Mouse (Mus musculus) liver, embryonic 14.5 days (tissue): ENCODE results near the gene Gm16451. TPM values are rescaled to one million over a fixed set of nuclear protein-coding genes. Genes with fewer than 3 reads are reported as not detected.
"Not testable (repeated sequence)": the region's sequence is repeated elsewhere in the genome, so short reads cannot be mapped to it uniquely, and the experiment has no call there.

Experiments used
- ATAC-seq: fragments of 200-750 bp; cut with Nextera tagmentation; 2 replicates; pipeline ENCODE4 v1.8.0; 2017; ENCODE audit warnings: moderate number of reproducible peaks, mild to moderate bottlenecking, moderate library complexity; ENCODE audit not compliant: insufficient read depth
- DNase-seq, 3 experiments: peaks; one replicate each; pipeline ENCODE4 v3.0.0-alpha.2; 2012 to 2013; ENCODE audit warnings: low read depth in 3 of 3, low spot score in 3 of 3
- H3K27ac ChIP-seq: fragments of 300-500 bp; sonication (generic); 2 replicates; pipeline ENCODE4 v1.5.1; 2014; ENCODE audit warnings: moderate library complexity, mild to moderate bottlenecking, control low read depth, inconsistent platforms
- H3K27me3 ChIP-seq: fragments of 300-500 bp; sonication (generic); 2 replicates; pipeline ENCODE4 v1.6.1; 2014; ENCODE audit warnings: mild to moderate bottlenecking, low read length, moderate library complexity; ENCODE audit not compliant: control insufficient read depth, insufficient read depth
- H3K36me3 ChIP-seq: fragments of 300-500 bp; sonication (generic); replicated peaks from 2 replicates; pipeline ENCODE4 v1.6.1; 2014; ENCODE audit warnings: low read depth; ENCODE audit not compliant: control insufficient read depth, insufficient read depth
- H3K4me1 ChIP-seq, 2 experiments: fragments of 200-500 bp in 1 of 2; fragments of 300-500 bp in 1 of 2; sonication (generic) in 1 of 2; replicated peaks; 2 replicates each; pipeline ENCODE4 v1.6.1; 2012 to 2014; ENCODE audit warnings: antibody characterized with exemption in 1 of 2, inconsistent platforms in 1 of 2, low read length in 1 of 2; ENCODE audit not compliant: control insufficient read depth in 2 of 2, insufficient read depth in 2 of 2
- H3K4me2 ChIP-seq: fragments of 300-500 bp; sonication (generic); 2 replicates; pipeline ENCODE4 v1.6.1; 2014; ENCODE audit warnings: low read depth, mild to moderate bottlenecking, control low read depth, moderate library complexity
- H3K4me3 ChIP-seq, 2 experiments: fragments of 200-500 bp in 1 of 2; fragments of 300-500 bp in 1 of 2; sonication (generic) in 1 of 2; 2 replicates each; pipeline ENCODE4 v1.5.1; 2012 to 2014; ENCODE audit warnings: low read depth in 2 of 2, low read length in 2 of 2, mild to moderate bottlenecking in 2 of 2, control low read depth in 1 of 2, inconsistent platforms in 1 of 2, moderate library complexity in 1 of 2; ENCODE audit not compliant: insufficient read depth in 1 of 2
- H3K9ac ChIP-seq: fragments of 300-500 bp; sonication (generic); replicated peaks from 2 replicates; pipeline ENCODE4 v1.6.1; 2014; ENCODE audit warnings: mild to moderate bottlenecking, control low read depth, moderate library complexity
- H3K9me3 ChIP-seq: fragments of 300-500 bp; sonication (generic); 2 replicates; pipeline ENCODE4 v1.6.1; 2016; ENCODE audit warnings: low read length, mixed read lengths; ENCODE audit not compliant: control insufficient read depth
- WGBS: fragments of 180-500 bp; shearing (Covaris S2); extraction: QIAGEN DNeasy Blood & Tissue Kit; methylation state at CpG from one replicate; pipeline ENCODE4 v1.1.7; 2014; ENCODE audit not compliant: insufficient replicate concordance; 5-methylcytosine and 5-hydroxymethylcytosine counted together
- polyA plus RNA-seq, 2 experiments: library from polyadenylated mRNA; depleted of rRNA in 1 of 2; stranded (reverse) in 1 of 2; unstranded in 1 of 2; fragments of >200 nt; fragmentation: Nextera tagmentation in 1 of 2; extraction: Ambion mirVana in 1 of 2; gene quantifications; 2 replicates each; pipeline versions ENCODE4 v1.2.1 to v1.2.3; 2012 to 2014

The Gm16451 gene
- polyA plus RNA-seq (2012; rRNA removed) (not detected in 2 replicates), polyA plus RNA-seq (2014; fragmentation: Nextera tagmentation; extraction: Ambion mirVana) (not detected in 2 replicates)

GRCm38 (mm10) chr7:22118145-22118544, at the start of gene Gm16451:
TSS of gene Gm16451 (minus strand) at chr7:22118245.
- not testable (repeated sequence) for H3K9ac ChIP-seq, H3K4me2 ChIP-seq, H3K27ac ChIP-seq, ATAC-seq, H3K27me3 ChIP-seq, H3K4me3 ChIP-seq, H3K4me1 ChIP-seq, DNase-seq, H3K9me3 ChIP-seq, H3K36me3 ChIP-seq
- WGBS, result no CpG with 5 or more reads among the region's 2 CpGs

- H3K36me3 ChIP-seq, H3K4me2 ChIP-seq, H3K27ac ChIP-seq, H3K4me3 ChIP-seq, H3K9me3 ChIP-seq, H3K27me3 ChIP-seq, ATAC-seq, H3K9ac ChIP-seq, H3K4me1 ChIP-seq, DNase-seq: not testable (repeated sequence)
- no CpG with 5 or more reads among the region's 3 CpGs for WGBS
These were observed 45.9 kb upstream of the Gm16451 start, which contains the start of gene Vmn1r142 for GRCm38 (mm10) chr7:22163935-22164334. TSS of gene Vmn1r142 (minus strand) at chr7:22164035.

GRCm38 (mm10) chr7:22134641-22135040, 16.6 kb upstream of the Gm16451 start, which contains the start of gene Gm10666:
TSS of gene Gm10666 (minus strand) at chr7:22134741.
- not testable (repeated sequence) for H3K4me2 ChIP-seq, H3K4me1 ChIP-seq, H3K4me3 ChIP-seq, ATAC-seq, H3K27me3 ChIP-seq, H3K27ac ChIP-seq, H3K36me3 ChIP-seq, DNase-seq, H3K9me3 ChIP-seq, H3K9ac ChIP-seq
- whole genome bisulfite sequencing, result no CpG with 5 or more reads among the region's 5 CpGs

GRCm38 (mm10) chr7:22068757-22069156, 49.3 kb downstream of the Gm16451 start, which contains the start of gene Vmn1r139:
TSS of gene Vmn1r139 (plus strand) at chr7:22069057.
- DNase-seq, H3K4me1 ChIP-seq, H3K36me3 ChIP-seq, H3K4me3 ChIP-seq, H3K4me2 ChIP-seq, H3K27ac ChIP-seq, H3K27me3 ChIP-seq, H3K9me3 ChIP-seq, ATAC-seq, H3K9ac ChIP-seq: not testable (repeated sequence)
- no CpG with 5 or more reads among the region's 7 CpGs for WGBS

Other genes starting within 250 kb of the Gm16451 start
- not detected in 2 replicates for gene Gm5891, start 197.0 kb downstream of the Gm16451 start, polyA plus RNA-seq (2012; rRNA removed)
- gene Gm5891, start 197.0 kb downstream of the Gm16451 start, polyA plus RNA-seq (2014; fragmentation: Nextera tagmentation; extraction: Ambion mirVana), result not detected in 2 replicates
- gene Vmn1r137, start 123.7 kb downstream of the Gm16451 start, polyA plus RNA-seq (2012; rRNA removed), result not detected in 2 replicates
- gene Vmn1r137, start 123.7 kb downstream of the Gm16451 start, polyA plus RNA-seq (2014; fragmentation: Nextera tagmentation; extraction: Ambion mirVana), result not detected in 2 replicates
- not detected in 2 replicates for gene Vmn1r138, start 89.3 kb downstream of the Gm16451 start, polyA plus RNA-seq (2012; rRNA removed)
- gene Vmn1r138, start 89.3 kb downstream of the Gm16451 start, polyA plus RNA-seq (2014; fragmentation: Nextera tagmentation; extraction: Ambion mirVana), result not detected in 2 replicates
- not detected in 2 replicates for gene Gm6176, start 61.9 kb downstream of the Gm16451 start, polyA plus RNA-seq (2012; rRNA removed)
- not detected in 2 replicates for gene Gm6176, start 61.9 kb downstream of the Gm16451 start, polyA plus RNA-seq (2014; fragmentation: Nextera tagmentation; extraction: Ambion mirVana)
- gene Vmn1r139, start 49.2 kb downstream of the Gm16451 start, polyA plus RNA-seq (2012; rRNA removed), result not detected in 2 replicates
- not detected in 2 replicates for gene Vmn1r139, start 49.2 kb downstream of the Gm16451 start, polyA plus RNA-seq (2014; fragmentation: Nextera tagmentation; extraction: Ambion mirVana)
- not detected in 2 replicates for gene Gm10666, start 16.5 kb upstream of the Gm16451 start, polyA plus RNA-seq (2012; rRNA removed)
- gene Gm10666, start 16.5 kb upstream of the Gm16451 start, polyA plus RNA-seq (2014; fragmentation: Nextera tagmentation; extraction: Ambion mirVana), result not detected in 2 replicates
- not detected in 2 replicates for gene Vmn1r142, start 45.8 kb upstream of the Gm16451 start, polyA plus RNA-seq (2012; rRNA removed)
- gene Vmn1r142, start 45.8 kb upstream of the Gm16451 start, polyA plus RNA-seq (2014; fragmentation: Nextera tagmentation; extraction: Ambion mirVana), result not detected in 2 replicates
- not detected in 2 replicates for gene Vmn1r143, start 71.1 kb upstream of the Gm16451 start, polyA plus RNA-seq (2012; rRNA removed)
- gene Vmn1r143, start 71.1 kb upstream of the Gm16451 start, polyA plus RNA-seq (2014; fragmentation: Nextera tagmentation; extraction: Ambion mirVana), result not detected in 2 replicates
- gene Gm8653, start 83.0 kb upstream of the Gm16451 start, polyA plus RNA-seq (2012; rRNA removed), result not detected in 2 replicates
- not detected in 2 replicates for gene Gm8653, start 83.0 kb upstream of the Gm16451 start, polyA plus RNA-seq (2014; fragmentation: Nextera tagmentation; extraction: Ambion mirVana)
- gene Gm8453, start 111.2 kb upstream of the Gm16451 start, polyA plus RNA-seq (2012; rRNA removed), result not detected in 2 replicates
- not detected in 2 replicates for gene Gm8453, start 111.2 kb upstream of the Gm16451 start, polyA plus RNA-seq (2014; fragmentation: Nextera tagmentation; extraction: Ambion mirVana)
- gene Gm4187, start 211.5 kb upstream of the Gm16451 start, polyA plus RNA-seq (2012; rRNA removed), result not detected in 2 replicates
- gene Gm4187, start 211.5 kb upstream of the Gm16451 start, polyA plus RNA-seq (2014; fragmentation: Nextera tagmentation; extraction: Ambion mirVana), result not detected in 2 replicates